Mouse (Mus musculus): ENCODE measurements at regions not wholly inside any gene's neighbourhood (a gene's known extent, or its start where the extent isn't known, plus 50 kb on each side); places are given as distances from the start of the nearest gene placed in this dataset.

GRCm38 (mm10) chr14:76770106-76770505, 213.4 kb upstream of the Serp2 start:
- H3K4me3 ChIP-seq = no peak overlapping the region
- H3K36me3 ChIP-seq = no peaks in the 10 kb centered on the region
- WGBS (ENCODE audit: insufficient replicate concordance) = 58% methylated on average over 7 of the region's 7 CpGs
- no peaks in the 10 kb centered on the region for H3K9me3 ChIP-seq (replicated peaks)
- H3K9ac ChIP-seq = no peak overlapping the region
- H3K4me2 ChIP-seq = no peak overlapping the region
- H3K4me1 ChIP-seq = peaks cover 5% of the 10 kb centered on the region
- ATAC-seq = no peak
- peaks cover 6% of the 10 kb centered on the region; the same call in 1 of the 2 replicates for H3K27me3 ChIP-seq (replicated peaks)
- H3K27ac ChIP-seq = no peak overlapping the region

- WGBS (ENCODE audit: insufficient replicate concordance) = 34% methylated on average over 6 of the region's 6 CpGs
- Histone ChIP-seq H3K4me1 (peaks cover 31% of the 10 kb centered on the region), H3K36me3 (no peaks in the 10 kb centered on the region), H3K4me3 (no peak overlapping the region), H3K9ac (no peak overlapping the region), H3K4me2 (no peak overlapping the region), H3K9me3 (replicated peaks) (no peaks in the 10 kb centered on the region), H3K27ac (no peak overlapping the region), H3K27me3 (replicated peaks) (peaks cover 14% of the 10 kb centered on the region; the same call in 1 of the 2 replicates)
- ATAC-seq = no peak
Measured at GRCm38 (mm10) chr14:76767301-76767700, 210.6 kb upstream of the Serp2 start.

- Histone ChIP-seq H3K27me3 (replicated peaks) (peaks cover 14% of the 10 kb centered on the region; the same call in 1 of the 2 replicates), H3K4me1 (peaks cover 33% of the 10 kb centered on the region), H3K27ac (no peak overlapping the region), H3K9me3 (replicated peaks) (no peaks in the 10 kb centered on the region), H3K4me3 (no peak overlapping the region), H3K36me3 (no peaks in the 10 kb centered on the region), H3K9ac (no peak overlapping the region), H3K4me2 (no peak overlapping the region)
- WGBS (ENCODE audit: insufficient replicate concordance) = 69% methylated on average over 10 of the region's 10 CpGs
- no peak for ATAC-seq
Measured at GRCm38 (mm10) chr14:76766186-76766713, 209.6 kb upstream of the Serp2 start.

DNA sequence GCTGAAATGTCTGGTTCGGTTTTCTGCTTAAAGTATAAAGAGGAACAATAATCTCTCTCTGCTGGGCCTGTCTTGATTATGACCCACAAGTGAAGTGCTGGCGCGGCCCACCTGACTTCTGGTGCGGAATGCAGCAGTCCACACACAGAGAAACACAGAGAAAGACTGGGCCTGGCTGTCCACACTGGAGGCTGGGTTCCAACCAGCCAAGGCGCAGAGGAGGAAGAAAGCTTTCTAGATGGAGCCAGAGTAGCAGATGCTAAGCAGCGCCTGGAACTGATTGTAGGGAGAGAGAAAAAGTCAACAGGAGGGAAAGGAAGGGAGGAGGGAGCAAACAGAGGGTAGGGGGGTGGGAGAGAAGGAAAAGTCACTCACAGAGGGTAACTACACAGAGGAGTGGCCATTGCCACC, 208.4 kb upstream of the Serp2 start:
- Histone ChIP-seq H3K9ac (no peak overlapping the region), H3K4me1 (peaks cover 40% of the 10 kb centered on the region), H3K36me3 (no peaks in the 10 kb centered on the region), H3K27me3 (replicated peaks) (peaks cover 14% of the 10 kb centered on the region; the same call in 1 of the 2 replicates), H3K4me3 (no peak overlapping the region), H3K27ac (peak overlapping the region; percentile 31), H3K4me2 (0 out of 2 replicates have a peak overlapping the region, but pooled peaks have one; percentile 30), H3K9me3 (replicated peaks) (no peaks in the 10 kb centered on the region)
- WGBS (ENCODE audit: insufficient replicate concordance) = 48% methylated on average over 6 of the region's 6 CpGs
- peak; percentile 25; the same call in 1 of the 2 replicates for ATAC-seq

DNA sequence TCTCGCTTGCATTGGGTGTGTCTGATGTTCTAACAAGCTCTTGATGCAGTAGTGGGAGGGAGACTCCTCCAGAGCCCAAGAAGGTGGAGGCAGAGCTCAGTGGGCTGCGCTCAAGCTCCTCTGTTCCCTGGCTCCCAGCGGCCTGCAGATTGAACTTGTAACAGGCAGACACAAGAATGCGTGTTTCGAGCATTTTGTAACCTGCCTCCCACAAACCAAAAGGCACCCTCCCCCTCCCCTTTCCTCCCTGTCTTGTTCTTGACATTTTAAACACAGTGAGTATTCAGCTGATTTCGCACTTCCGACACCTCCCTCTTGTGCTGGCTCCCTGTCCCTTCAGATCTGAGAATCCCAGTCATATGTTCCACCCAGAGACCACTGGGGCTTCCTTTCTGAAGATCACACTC, 207.7 kb upstream of the Serp2 start:
- Histone ChIP-seq H3K27ac (peak overlapping the region; percentile 31; the same call in 1 of the 2 replicates), H3K9me3 (replicated peaks) (no peaks in the 10 kb centered on the region), H3K27me3 (replicated peaks) (peaks cover 14% of the 10 kb centered on the region; the same call in 1 of the 2 replicates), H3K9ac (no peak overlapping the region), H3K36me3 (no peaks in the 10 kb centered on the region), H3K4me3 (no peak overlapping the region), H3K4me1 (peaks cover 42% of the 10 kb centered on the region), H3K4me2 (peak overlapping the region; percentile 30; the same call in 1 of the 2 replicates)
- WGBS (ENCODE audit: insufficient replicate concordance) = 16% methylated on average over 7 of the region's 7 CpGs
- no peak for ATAC-seq

GRCm38 (mm10) chr14:76763539-76763938, 206.8 kb upstream of the Serp2 start:
- Histone ChIP-seq H3K27ac (no peak overlapping the region), H3K4me2 (no peak overlapping the region), H3K4me1 (peaks cover 42% of the 10 kb centered on the region), H3K9me3 (replicated peaks) (no peaks in the 10 kb centered on the region), H3K27me3 (replicated peaks) (peaks cover 14% of the 10 kb centered on the region; the same call in 1 of the 2 replicates), H3K4me3 (no peak overlapping the region), H3K9ac (no peak overlapping the region), H3K36me3 (no peaks in the 10 kb centered on the region)
- no peak for ATAC-seq
- 82% methylated on average over 7 of the region's 7 CpGs for WGBS (ENCODE audit: insufficient replicate concordance)

- Histone ChIP-seq H3K9me3 (replicated peaks) (no peaks in the 10 kb centered on the region), H3K27ac (no peak overlapping the region), H3K9ac (no peak overlapping the region), H3K4me3 (no peak overlapping the region), H3K36me3 (no peaks in the 10 kb centered on the region), H3K4me2 (no peak overlapping the region), H3K27me3 (replicated peaks) (peaks cover 14% of the 10 kb centered on the region; the same call in 1 of the 2 replicates), H3K4me1 (peaks cover 42% of the 10 kb centered on the region)
- no peak for ATAC-seq
- 36% methylated on average over 10 of the region's 10 CpGs for WGBS (ENCODE audit: insufficient replicate concordance)
Measured at GRCm38 (mm10) chr14:76762777-76763176, 206.1 kb upstream of the Serp2 start.

GRCm38 (mm10) chr14:76761691-76762090, 205.0 kb upstream of the Serp2 start:
- H3K4me3 ChIP-seq = no peak overlapping the region
- peaks cover 14% of the 10 kb centered on the region; the same call in 1 of the 2 replicates for H3K27me3 ChIP-seq (replicated peaks)
- no peak overlapping the region for H3K27ac ChIP-seq
- no peaks in the 10 kb centered on the region for H3K36me3 ChIP-seq
- peaks cover 42% of the 10 kb centered on the region for H3K4me1 ChIP-seq
- no peak overlapping the region for H3K9ac ChIP-seq
- ATAC-seq = no peak
- WGBS (ENCODE audit: insufficient replicate concordance) = 83% methylated on average over 11 of the region's 11 CpGs
- no peaks in the 10 kb centered on the region for H3K9me3 ChIP-seq (replicated peaks)
- no peak overlapping the region for H3K4me2 ChIP-seq

- Histone ChIP-seq H3K9ac (no peak overlapping the region), H3K27me3 (replicated peaks) (peaks cover 13% of the 10 kb centered on the region; the same call in 1 of the 2 replicates), H3K9me3 (replicated peaks) (no peaks in the 10 kb centered on the region), H3K4me2 (no peak overlapping the region), H3K4me3 (no peak overlapping the region), H3K4me1 (peaks cover 42% of the 10 kb centered on the region), H3K27ac (no peak overlapping the region), H3K36me3 (no peaks in the 10 kb centered on the region)
- WGBS (ENCODE audit: insufficient replicate concordance) = 71% methylated on average over 4 of the region's 4 CpGs
- ATAC-seq = no peak
Measured at GRCm38 (mm10) chr14:76761274-76761673, 204.6 kb upstream of the Serp2 start.

DNA sequence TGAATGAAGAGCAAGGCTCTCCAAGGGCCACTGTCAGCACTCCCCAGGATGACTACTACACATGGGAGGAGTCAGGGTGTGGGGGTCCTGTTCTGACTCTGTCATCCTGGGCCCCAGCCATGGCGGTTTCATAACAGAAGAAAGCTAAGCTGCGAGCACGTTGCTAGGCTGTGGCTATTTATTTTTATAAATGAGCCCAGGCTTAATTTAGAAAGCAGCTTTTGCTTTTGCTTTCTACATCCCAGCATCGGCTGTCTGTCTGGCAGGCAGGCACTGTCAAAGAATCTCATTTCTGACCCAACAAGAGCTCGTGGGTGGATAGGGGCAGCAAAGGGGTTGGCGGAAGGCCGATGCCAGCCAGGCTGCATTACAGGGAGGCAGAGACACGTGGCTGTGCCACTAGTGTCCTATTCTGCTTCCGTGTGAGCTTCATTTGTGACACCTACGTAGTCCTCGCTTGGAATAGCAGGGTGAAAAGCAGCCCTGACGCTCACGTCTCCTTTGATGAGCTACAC, 203.9 kb upstream of the Serp2 start:
- H3K4me3 ChIP-seq = no peak overlapping the region
- 0 out of 2 replicates have a peak, but pooled peaks cover 9% of the 10 kb centered on the region for H3K27me3 ChIP-seq (replicated peaks)
- H3K9me3 ChIP-seq (replicated peaks) = no peaks in the 10 kb centered on the region
- H3K4me1 ChIP-seq = peaks cover 42% of the 10 kb centered on the region
- ATAC-seq = no peak
- H3K27ac ChIP-seq = no peak overlapping the region
- H3K9ac ChIP-seq = no peak overlapping the region
- WGBS (ENCODE audit: insufficient replicate concordance) = 72% methylated on average over 13 of the region's 13 CpGs
- no peaks in the 10 kb centered on the region for H3K36me3 ChIP-seq
- no peak overlapping the region for H3K4me2 ChIP-seq

- H3K27ac ChIP-seq = no peak overlapping the region
- ATAC-seq = no peak
- no peaks in the 10 kb centered on the region for H3K36me3 ChIP-seq
- H3K9ac ChIP-seq = no peak overlapping the region
- peaks cover 30% of the 10 kb centered on the region for H3K4me1 ChIP-seq
- H3K4me2 ChIP-seq = no peak overlapping the region
- no peaks in the 10 kb centered on the region for H3K9me3 ChIP-seq (replicated peaks)
- no peak overlapping the region for H3K4me3 ChIP-seq
- 27% methylated on average over 4 of the region's 4 CpGs for WGBS (ENCODE audit: insufficient replicate concordance)
- 0 out of 2 replicates have a peak, but pooled peaks cover 6% of the 10 kb centered on the region for H3K27me3 ChIP-seq (replicated peaks)
Measured at GRCm38 (mm10) chr14:76759377-76759776, 202.7 kb upstream of the Serp2 start.

DNA sequence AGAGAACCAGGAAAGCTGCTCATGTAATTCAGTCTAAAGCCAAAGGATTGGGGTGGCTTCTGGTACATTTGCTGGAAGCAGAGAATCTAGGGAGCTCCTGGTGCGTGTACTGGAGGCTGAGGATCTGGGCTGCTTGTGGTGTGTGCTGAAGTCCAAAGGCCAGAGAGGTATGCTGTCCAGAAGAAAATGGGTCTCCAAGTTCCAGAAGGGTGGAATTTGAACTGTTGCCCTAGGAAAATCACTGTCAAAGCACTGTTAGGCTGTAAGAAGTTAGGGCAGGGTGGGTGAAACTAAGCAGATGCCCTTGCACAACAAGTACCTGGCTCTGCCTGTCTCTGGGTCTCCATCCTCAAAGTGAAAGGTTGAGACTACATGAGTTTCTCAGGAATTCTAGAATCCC, 201.9 kb upstream of the Serp2 start:
- Histone ChIP-seq H3K9me3 (replicated peaks) (no peaks in the 10 kb centered on the region), H3K27ac (no peak overlapping the region), H3K9ac (no peak overlapping the region), H3K4me1 (peaks cover 22% of the 10 kb centered on the region; the same call in 1 of the 2 replicates), H3K27me3 (replicated peaks) (0 out of 2 replicates have a peak, but pooled peaks cover 4% of the 10 kb centered on the region), H3K4me2 (no peak overlapping the region), H3K4me3 (no peak overlapping the region), H3K36me3 (no peaks in the 10 kb centered on the region)
- ATAC-seq = no peak
- WGBS (ENCODE audit: insufficient replicate concordance) = 67% methylated on average over 1 of the region's 1 CpGs

Data from liver, embryonic 12.5 days (tissue).